Mouse (Mus musculus) retina, embryonic 14.5 days (tissue): ENCODE measurements at regions not wholly inside any gene's neighbourhood (a gene's known extent, or its start where the extent isn't known, plus 50 kb on each side); places are given as distances from the start of the nearest gene placed in this dataset.

Source experiments
- DNase-seq: peaks from one replicate; pipeline ENCODE4 v3.0.0-alpha.2; 2015; ENCODE audit warnings: low spot score

DNA sequence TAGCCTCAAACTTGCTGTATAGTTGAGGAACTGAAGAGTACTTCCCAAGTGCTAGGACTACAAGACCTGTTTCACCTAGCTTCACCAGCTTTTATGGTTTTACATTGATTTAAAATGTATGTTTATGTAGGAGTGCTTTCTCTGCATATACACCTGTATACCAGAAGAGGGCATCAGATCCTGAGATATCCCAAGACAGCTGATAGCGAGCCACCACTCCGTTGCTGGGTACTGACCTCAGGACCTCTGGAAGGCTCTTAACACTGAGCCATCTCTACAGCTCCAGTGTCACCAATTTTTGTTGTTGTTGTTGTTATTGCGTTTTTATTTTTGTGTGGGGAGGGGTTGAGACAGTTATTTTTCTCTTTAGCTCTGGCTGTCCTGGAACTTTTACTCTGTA lies 55.9 kb upstream of the Ddx3x start:
- peak; percentile 49 for DNase-seq

DNA sequence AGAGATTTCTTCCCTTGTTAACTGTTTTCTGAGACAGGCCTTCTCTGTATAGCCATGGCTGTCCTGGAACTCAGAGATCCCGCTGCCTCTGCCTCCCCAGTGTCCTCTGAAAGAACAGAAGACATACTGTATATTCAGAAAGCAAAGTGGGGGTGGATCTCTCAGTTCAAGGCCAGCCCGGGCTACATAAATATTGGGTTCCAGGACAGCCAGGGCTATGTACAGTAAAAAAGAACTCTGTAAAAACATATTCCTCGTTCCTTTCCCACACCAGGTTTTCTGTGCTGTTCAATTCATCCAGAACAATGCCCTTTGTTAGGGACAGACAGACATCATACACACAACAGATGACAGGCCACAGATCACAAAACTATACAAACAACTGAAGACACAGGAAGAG lies 54.3 kb upstream of the Ddx3x start:
- no peak for DNase-seq

- peak; percentile 66 for DNase-seq
Measured at GRCm38 (mm10) chrX:13229891-13230614, 50.7 kb upstream of the Ddx3x start.

DNA sequence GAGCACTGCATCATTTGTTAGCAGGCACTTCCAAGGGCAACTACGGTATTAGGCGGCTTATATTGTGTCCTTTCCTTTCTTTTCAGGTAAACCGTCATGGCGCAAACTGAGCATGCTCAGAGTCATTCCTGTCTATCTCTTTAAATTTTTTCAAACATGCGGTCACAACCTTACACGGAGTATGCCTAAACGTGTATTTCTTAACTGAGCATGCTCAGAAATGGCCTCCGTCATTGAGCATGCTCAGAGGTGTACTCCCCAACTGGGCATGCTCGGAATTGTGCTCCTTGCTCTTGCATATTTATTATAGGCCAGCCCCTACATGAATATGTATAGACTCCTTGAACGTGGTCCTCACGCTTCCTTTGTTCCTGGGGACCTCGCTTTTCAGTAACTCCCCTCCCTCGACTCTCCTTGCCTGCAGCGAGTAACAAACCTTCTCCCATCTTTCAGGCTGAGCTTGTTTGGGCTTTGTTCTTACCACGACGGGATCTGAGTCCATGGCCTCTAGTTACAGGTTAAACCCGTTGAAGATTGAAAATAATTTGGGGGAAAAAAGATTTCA lies 50.1 kb upstream of the Ddx3x start:
- peak; percentile 87 for DNase-seq
